Mouse (Mus musculus) ovary, postnatal 10 days (tissue): ENCODE results near the gene Tbx4.

Experiments
- DNase-seq: peaks from one replicate; pipeline ENCODE4 v3.0.0; 2022; ENCODE audit warnings: low spot score

The Tbx4 gene

DNA sequence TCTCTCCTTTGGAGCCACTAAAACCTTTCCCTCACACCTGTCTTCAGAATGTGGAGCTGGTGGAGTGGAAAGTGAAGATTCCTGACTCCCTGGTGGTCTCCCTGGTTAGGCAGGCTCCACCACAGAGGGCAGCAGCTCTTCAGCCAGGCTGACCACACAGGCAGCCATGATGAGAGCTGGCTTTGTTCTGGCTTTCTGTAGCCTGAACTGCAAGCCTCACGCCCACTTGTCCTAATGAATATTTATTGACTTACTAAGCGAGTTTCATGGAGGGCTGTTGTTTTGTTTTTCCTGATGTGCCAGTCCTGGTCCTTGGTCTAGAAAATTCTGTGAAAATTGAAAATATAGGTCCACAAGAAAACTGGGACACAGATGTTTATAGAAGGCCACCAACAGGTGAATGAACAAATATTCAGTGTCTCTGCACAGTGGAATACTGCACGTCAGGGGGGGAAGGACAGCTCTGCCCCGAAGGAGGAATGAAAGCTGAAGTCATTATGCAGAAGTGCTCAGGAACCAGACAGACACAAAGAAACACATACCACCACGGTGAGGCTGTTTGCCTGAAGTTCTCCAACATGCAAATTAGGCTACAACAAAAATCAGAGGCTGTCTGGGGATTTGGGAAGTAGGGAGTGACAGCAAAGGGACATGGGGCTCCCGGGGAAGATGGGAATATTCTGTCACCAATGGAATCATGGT, 28.1 kb upstream of the Tbx4 start:
- no peak for DNase-seq

DNA sequence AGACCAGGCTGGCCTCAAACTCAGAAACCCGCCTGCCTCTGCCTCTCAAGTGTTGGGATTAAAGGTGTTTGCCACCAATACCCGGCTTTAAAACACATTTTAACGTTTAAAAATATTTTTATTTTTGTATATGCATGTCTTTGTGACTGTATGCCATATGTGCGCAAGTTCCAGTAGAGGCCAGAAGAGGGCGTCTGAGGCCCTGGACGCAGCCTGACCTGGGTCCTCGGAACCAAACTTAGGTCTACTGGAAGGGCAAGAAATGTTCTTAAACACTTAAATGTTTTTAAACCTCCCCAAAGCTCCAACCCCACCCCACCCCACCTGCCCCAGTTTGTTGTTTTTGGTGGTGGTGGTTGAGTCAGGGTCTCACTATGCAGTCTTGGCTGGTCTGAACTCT, 21.9 kb upstream of the Tbx4 start:
- DNase-seq: no peak

DNA sequence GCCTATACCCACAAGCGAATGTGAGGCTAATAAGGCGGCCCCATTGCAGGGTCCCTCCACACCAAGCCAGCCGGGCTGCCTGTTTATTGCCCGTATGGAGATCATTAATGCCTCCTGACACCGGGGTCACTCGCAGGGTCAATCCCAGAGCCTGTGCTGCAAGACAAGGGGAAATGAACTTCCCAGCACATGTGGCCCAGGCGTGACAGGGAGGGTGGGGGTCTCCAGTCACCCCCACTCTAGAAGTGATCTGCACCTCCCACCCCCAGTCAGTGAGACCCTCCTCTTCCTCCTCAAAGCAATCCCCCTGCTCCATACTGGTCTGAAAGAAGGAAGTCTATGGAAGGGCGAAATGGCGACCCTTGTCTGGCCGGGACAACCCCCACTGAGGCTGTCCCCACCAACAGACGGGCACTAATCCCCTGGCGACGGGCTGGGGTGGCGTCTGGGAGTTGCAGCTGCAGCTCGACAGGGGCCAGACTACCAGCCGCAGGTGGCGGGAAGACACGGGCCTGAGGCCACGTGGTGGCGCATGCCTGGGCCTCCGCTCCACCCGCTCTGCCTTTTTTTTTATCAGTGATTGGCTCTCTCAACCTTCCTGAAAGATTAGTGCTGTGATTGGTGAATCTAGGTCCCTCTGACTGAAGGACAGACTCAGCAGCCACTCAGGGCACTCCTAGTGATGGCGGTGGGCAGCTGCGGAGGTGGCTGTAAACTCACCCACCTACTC, 10.0 kb upstream of the Tbx4 start:
- DNase-seq: no peak

DNA sequence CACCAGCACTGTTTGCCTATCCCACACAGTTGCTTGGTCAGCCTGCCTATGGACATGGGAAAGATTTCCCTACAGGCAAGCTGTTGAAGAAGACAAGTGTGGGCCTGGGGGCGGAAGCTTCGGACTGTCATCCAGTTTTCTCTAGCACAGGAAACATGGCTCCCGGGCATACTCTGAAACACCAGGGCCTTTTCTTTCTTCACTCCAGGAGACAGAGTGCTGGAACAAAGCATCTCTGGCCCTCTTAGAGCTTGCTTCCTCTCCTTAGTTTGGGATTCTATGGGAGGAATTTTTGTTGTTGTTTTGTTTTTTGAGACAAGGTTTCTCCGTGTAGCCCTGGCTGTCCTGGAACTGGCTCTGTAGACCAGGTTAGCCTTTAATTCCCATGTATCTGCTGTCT, 1.7 kb upstream of the Tbx4 start:
- no peak for DNase-seq

DNA sequence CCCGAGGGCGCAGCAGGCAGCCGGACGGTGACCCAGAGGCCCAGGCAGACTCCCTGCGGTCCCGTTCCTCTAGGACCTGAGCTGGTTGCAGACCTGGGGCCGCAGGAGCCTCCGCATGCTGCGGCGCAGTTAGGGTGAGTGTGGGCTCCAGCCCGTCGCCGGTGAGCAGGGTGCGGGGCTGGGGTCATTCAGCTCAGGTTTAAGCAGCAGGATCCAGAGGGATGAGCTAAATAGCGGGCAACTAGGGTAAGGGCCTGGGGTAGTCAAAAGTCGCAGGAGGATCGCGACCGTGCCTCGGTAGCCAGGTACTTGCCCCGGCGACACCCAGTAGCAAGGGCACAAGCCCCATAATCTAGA, 185 bp downstream of the Tbx4 start:
- no peak for DNase-seq

DNA sequence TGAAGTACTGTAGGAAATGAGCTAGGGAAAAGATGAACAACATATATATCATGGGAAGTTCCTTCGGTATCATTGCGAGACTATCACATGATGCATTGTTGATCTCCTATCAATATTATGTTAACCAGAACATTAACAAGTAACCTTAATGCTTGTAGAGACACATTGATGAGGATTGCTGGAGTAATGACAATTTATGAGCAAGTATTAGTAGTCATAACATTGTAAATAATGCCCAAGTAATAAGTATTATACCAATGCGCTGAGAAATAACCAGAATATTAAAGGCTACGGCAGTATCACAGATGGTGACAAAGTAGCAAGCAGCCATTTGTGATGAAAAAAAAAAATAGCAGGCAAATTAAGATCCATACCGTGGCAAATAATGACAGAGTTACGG, 1.1 kb downstream of the Tbx4 start:
- DNase-seq: no peak

DNA sequence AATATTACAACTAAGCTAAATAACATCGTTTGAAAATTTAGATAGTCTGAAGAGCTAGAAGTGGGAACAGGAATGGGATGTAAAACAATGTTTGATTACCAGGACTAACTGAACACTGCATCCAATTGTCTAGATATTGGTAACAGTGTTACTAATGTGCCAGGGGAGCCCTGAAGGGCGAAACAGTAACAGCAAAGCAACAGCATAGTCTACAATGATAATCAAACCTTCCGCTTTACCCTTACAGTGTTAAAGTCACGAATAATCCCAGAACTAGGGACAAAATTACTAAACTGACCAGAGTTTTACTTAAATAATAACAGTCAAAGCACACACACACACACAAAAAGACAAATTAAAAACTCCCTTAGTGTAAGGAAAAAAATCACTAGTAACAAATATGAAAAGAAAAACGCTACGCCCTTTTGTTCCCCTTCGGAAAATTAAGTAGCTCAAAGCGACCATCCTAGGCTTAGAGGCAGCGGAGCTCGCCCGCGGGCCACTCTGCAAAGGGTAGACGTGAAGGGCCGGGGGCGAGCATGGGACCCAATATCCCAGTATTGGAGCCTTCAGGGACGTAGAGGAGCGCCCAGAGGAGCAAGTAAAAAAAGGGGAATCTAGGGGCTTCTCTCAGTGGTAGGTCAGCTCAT, 1.7 kb downstream of the Tbx4 start:
- DNase-seq: no peak

DNA sequence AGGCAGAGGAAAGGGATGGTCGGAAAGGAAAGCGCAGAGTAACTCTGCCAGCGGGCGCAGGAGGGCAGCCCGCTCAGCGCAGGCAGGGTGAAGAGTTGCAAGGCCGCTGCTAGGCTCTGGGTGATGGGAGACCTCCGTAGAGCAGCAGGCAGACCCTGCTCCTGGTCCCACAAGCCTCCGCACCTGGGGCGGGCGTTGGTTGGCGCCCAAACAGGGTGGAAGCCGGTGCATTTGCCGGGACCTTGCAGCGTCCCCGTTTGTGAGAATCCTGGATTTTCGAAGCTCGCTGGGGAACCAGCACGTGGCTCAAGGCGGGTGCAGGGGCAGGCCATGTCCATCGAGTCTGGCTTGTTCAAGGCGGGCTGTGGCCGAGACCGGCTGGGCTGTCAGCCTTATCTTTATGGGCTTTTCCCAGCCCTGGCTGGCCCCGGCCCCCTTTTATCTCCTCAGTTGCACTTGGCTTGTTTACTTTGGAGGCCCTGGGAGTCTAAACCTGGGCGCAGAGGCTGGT, 2.3 kb downstream of the Tbx4 start:
- no peak for DNase-seq

DNA sequence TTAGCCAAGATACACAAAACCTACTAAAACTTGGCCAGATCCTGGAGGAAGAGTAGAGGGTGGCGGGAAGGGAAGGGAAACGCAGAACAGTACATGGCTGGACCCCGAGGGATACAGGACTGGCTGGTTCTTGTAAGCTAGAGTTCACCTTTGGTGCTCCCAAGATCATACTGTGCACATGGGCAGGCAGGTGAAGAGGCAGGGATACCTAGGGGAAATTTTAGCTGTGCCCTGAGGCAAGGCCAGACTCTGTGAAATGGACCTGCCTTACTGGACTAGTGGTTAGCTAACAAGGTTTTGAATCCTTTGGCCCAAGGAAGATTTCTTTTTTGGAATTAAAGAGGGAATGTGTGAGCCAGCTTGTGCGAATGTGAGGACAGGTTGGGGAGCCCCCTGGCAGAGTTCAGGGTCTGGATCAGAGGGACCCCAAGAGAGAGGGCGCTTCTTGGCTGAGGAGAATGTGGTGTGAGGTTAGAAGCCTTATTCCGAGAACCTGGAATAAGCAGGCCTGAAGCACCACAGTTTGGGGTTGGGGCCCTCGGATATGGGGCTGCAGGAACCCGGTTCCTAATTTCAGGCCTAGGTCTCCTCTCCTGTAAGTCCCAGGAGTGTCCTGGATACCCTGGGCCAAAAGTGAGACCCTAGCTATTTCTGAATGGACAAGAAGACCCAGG, 3.0 kb downstream of the Tbx4 start:
- DNase-seq: no peak

DNA sequence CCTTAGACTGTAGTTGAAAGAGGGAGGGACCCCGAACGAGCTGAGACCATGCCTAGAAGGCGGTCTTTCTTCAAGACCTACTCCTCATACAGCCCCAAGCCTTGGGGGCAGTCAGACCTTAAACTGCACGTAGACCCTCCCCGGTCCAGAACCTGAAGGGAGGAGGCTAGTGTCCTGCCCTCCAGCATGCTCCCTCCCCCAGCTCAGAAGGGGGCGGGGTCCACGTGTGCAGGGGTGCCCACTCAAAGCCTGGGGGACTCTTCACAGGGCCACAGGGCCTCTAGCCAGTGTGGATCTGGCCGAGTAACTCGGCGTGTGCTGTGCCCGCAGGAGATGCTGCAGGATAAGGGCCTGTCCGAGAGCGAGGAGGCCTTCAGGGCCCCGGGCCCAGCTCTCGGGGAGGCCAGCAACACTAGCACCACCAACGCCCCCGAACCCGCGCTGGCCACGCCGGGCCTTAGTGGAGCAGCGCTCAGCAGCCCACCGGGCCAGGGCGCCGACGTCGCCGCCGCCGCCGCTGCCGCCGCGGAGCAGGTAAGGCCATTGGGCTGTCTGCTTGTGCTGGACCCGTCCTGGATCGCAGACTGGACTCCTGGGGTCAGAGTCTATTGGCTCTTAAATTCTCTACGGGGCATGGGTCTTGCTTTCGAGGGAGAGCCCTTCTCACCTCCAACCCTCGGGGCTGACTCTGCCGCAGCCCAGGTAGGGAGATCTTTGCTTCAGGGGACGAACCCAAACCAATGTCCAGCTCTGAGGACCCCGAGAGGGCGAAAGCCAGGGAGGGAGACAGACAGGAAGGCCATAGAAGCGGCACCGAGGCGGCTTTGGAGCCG, 3.7 kb downstream of the Tbx4 start:
- no peak for DNase-seq

DNA sequence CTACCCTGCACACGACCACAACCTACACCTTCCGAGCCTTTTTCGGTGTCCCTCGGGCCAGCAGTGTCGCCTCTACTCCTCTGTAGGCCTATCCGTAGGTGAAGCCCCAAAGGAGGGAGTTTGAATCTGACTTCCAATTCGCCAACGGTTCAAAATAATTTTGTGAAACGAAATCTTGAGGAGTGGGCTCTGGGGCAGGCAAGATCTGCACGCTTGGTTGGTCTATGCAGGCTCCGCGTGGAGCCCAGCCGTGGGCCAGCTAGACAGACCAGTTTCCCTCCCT, 4.3 kb downstream of the Tbx4 start:
- DNase-seq: no peak

DNA sequence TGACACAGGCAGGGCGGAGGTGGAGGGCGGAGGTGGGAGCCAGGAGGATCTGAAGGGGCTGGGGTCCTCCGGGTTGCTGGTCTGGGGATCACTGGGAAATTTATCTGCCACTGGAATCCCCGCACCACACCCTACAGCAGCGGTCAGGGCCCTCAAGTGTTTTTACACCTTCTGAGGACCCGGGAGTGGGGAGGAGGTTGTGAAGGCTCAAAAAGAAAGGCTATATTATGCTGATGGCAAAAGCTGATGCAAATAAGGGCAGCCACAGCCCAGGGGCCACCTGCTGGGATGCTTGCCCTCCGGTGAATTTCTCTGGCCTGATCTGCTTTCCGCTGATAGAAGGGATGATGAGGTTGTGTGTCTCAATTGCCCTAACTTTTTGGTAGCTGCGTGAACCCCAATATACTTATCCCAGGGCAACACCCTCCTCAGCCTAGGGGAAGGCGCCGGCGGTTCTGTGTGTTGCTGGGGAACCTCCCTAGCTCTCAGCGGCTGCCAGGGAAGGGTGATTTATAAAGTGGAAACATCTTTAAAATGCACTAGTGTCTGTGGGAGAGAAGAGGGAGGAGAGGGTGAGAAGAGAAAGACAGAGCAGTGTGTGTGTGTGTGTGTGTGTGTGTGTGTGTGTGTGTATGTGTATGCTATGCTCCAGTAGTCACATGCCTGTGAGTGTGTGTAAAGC, 4.9 kb downstream of the Tbx4 start:
- DNase-seq: no peak

DNA sequence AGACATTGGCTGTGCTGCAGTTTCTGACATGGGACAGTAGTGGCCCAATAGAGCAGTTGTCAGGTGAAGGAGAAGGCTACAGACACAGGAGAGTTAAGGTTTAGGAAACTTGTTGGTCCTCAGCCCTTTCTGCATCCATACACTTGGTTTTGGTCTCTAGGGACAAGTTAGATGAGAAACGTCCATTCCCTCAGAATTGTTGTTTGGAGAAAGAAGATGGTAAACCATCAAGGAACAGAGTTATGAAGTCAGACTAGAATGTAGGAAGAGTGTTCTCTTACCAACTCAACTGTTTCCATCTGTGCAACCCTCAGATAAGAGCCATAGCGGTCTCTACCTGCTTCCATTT, 5.4 kb downstream of the Tbx4 start:
- no peak for DNase-seq

DNA sequence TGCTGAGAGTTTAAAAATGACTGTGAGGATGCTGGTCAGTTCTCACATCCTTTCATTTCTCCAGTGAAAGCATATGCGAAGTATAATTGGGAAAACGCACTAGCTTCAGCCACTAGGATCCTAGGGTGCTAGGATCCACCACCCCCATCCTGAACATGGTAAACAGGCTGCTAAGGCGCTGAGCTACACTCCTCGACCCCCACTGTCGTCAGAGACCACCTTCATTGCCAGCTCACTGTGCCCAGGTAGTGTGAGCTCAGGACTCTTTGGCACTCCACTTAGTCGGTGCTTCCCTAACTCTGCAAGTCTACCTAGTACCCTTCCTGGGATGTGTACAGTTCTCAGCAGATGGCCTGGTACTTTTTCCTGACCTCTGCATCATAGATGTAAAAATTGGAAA, 6.5 kb downstream of the Tbx4 start:
- DNase-seq: no peak

DNA sequence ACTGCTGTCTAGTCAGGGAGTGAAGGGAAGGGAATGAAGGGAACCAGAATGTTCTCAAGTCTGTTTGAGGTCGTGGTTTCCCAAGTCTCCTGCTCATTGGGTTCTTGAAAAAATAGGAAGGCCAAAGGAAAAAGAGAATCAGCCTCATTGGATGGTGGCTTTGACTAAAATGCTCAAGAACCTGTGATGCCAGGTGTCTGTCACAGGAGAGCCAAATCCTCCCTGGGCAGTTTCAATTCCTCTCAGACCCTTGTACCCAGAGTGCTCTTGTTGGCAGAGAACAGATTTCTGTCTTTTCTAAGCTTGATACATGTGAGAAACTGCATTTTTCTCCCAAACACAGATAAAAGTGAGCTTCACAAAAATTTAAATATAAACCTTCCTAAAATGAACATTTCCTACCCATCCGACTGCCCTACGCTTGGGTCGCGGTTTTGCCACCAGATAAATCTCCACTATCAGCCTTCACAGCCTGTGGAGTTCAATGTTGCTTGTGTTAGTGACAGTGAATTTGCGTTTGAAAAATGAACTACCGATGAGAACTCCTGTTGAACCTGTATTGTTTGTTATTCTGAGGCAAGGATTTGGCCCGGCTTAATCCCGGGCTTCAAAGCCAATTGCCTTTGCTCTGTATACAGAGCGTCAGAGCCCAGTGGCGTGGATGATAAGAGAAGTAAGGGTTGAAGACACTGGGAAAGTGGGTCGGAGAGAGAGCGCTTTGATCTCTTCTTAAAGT, 7.3 kb downstream of the Tbx4 start:
- DNase-seq: no peak

DNA sequence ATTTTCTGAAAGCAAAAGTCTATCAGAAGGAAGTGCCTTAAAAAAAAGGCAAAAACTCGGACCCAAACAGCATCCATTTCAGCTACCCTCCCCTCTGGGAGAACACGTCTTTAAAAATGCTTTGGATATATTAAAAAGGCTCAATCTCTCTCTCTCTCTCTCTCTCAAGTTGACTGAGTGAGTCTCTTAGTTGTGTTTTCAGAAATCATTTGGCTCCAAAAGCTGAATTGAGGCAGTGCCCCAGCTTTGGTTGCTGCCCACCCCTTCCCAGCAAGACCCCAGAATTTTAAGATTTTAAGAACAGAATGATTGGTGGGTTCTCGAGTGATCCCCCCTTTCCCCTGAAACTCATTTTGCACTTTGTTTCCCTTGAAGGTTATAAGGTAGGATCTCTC, 7.9 kb downstream of the Tbx4 start:
- DNase-seq: no peak

DNA sequence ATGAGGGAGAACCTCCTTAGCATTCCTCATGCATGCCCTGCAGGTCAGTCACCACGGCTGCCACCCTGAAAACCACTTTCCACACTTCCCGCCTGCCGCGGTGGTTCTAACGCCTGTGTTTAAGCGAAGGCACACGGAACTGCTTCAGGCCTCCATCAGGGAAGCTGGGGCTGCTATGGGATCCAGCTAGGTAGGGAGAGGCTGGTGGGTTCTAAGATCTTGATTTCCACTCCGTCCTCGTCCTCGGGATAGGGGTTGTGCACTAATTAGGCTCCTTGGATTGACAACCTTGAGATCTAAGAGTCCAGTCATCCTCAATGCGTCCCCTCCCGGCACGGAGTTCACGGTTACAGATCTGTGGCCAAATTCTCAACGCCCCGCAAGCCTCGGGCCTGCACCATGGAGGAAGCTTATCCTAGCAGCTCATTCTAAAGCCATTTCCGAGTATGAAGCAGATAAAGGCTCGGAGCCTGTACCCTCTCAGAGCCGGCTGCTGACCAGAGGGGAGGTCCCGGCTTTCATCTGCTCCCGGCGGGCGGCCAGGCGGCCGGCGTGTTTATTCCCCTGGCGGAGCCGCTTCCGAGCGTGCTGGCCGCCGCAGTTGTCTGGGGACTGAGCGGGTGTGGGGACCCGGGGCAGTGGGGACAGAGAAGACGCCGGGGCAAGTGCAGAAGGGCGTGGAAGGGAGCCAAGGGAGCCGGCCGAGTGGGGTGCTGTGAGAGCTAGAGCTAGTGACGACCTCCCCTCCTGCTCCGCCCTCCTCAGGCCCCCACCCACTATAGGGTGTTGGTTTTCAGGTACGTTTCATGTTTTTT, 8.7 kb downstream of the Tbx4 start:
- DNase-seq: no peak

DNA sequence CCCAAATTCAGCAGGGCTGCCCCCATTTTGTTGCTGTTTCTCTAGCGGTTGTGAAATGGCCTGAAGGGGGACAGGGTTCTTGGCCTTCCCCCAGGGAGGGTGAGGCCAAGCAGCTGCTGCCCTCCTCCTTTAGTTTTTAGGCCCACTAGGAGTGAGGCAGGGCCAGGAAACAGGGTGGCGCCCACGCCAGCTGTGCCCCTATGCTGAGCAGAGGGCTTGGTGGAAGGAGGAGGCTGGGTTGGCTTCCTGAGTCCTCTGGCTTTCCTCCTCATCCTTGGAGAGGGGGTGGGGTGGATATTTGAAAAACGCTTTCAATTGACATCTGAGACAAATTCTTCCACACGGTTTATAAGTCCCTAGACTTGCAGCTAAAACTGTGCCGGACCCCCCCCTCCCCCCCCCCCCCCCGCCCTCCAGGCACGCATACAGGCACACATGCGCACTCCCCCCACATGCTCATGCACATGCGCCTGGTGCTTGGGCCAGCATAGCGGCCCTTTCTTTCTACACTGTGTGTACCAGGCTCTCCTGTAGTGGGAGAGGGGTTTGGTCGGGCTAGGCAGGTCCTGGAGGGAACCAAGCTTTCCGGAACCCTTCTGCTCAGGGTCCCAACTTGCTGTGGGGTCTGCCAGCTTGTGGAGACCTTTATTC, 10.2 kb downstream of the Tbx4 start:
- DNase-seq: no peak

DNA sequence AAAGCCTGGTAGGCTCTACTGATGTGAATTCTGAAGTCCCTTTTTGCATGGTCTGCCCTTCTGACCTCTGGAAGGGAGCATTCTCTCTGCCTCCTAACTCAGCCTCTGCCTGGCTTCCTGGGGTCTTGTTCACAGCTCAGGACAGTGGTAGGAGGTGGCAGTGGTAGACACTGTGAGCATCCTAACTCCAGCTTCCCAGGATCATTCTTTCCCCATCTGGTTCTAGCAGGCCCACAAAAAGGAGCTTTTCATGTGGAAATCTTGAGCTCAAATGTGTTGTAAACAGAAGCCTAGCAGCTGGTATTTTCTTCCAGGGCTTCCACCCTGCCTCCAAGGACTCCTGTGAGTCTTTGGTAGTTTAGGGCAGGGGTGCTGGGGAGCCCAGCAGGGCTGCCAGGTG, 14.1 kb downstream of the Tbx4 start:
- no peak for DNase-seq

DNA sequence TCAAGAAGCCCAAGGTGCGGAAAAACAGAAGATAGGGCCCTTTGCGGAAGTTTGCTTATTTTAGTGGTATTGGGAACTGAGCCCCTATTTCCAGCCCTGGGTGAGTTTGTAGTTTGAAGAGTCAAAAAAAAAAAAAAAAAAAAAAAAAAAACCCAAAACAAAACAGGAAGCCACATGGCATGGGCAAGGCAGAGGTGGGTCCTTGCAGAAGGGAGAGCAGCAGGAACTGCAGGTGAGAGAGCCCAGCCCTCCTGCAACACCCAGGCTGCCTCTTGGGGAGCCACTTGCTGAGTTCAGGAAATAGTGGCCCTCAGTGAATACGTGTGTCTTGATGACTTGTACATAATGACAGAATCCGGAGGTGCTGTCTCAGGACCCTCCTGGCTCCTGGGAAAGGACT, 23.3 kb downstream of the Tbx4 start:
- DNase-seq: no peak
